Mouse (Mus musculus) kidney, postnatal 0 days (tissue): Measurements from ENCODE around the gene Aff1. TPM values are rescaled to one million over a fixed set of nuclear protein-coding genes. Genes with fewer than 3 reads are reported as not detected.
A peak's percentile ranks its signal among the peaks of the same experiment; 100 is the strongest.

Experiments used
- ATAC-seq: fragments of 200-750 bp; cut with Nextera tagmentation; replicated peaks from 2 replicates; pipeline ENCODE4 v1.8.0; 2017; ENCODE audit warnings: low read depth, moderate number of reproducible peaks, moderate TSS enrichment, moderate library complexity; ENCODE audit not compliant: low FRiP score
- DNase-seq: peaks from one replicate; pipeline ENCODE4 v3.0.0-alpha.2; 2016; ENCODE audit warnings: low spot score
- H3K27ac ChIP-seq: fragments of 300-500 bp; sonication (generic); 2 replicates; pipeline ENCODE4 v1.5.1; 2014; ENCODE audit warnings: mild to moderate bottlenecking
- H3K27me3 ChIP-seq: fragments of 300-500 bp; sonication (generic); 2 replicates; pipeline ENCODE4 v1.6.1; 2014; ENCODE audit warnings: low read length, mixed read lengths; ENCODE audit not compliant: insufficient read depth
- H3K36me3 ChIP-seq: fragments of 300-500 bp; sonication (generic); 2 replicates; pipeline ENCODE4 v1.6.1; 2014; ENCODE audit warnings: low read length, mixed read lengths; ENCODE audit not compliant: insufficient read depth
- H3K4me1 ChIP-seq: fragments of 300-500 bp; sonication (generic); replicated peaks from 2 replicates; pipeline ENCODE4 v1.6.1; 2014; ENCODE audit warnings: antibody characterized with exemption, low read length, mixed read lengths; ENCODE audit not compliant: insufficient read depth
- H3K4me2 ChIP-seq: fragments of 300-500 bp; sonication (generic); 2 replicates; pipeline ENCODE4 v1.6.1; 2014; ENCODE audit warnings: mild to moderate bottlenecking, low read length, moderate library complexity, mixed read lengths
- H3K4me3 ChIP-seq: fragments of 300-500 bp; sonication (generic); replicated peaks from 2 replicates; pipeline ENCODE4 v1.5.1; 2014; ENCODE audit warnings: low read depth, low read length
- H3K9ac ChIP-seq: fragments of 300-500 bp; sonication (generic); 2 replicates; pipeline ENCODE4 v1.6.1; 2014; ENCODE audit warnings: low read depth, low read length
- H3K9me3 ChIP-seq: fragments of 300-500 bp; sonication (generic); replicated peaks from 2 replicates; pipeline ENCODE4 v1.6.1; 2016; ENCODE audit warnings: low read length, inconsistent platforms, mixed read lengths
- CTCF ChIP-seq: IDR thresholded peaks from 2 replicates; pipeline ENCODE4 v1.5.1; 2016; ENCODE audit warnings: antibody characterized with exemption, low read depth, mild to moderate bottlenecking, moderate library complexity
- WGBS: fragments of 180-500 bp; shearing (Covaris S2); extraction: QIAGEN DNeasy Blood & Tissue Kit; methylation state at CpG from one replicate; pipeline ENCODE4 v1.1.7; 2014; 5-methylcytosine and 5-hydroxymethylcytosine counted together
- polyA plus RNA-seq: library from polyadenylated mRNA; unstranded; fragments of >200 nt; fragmentation: Nextera tagmentation; extraction: Ambion mirVana; gene quantifications from 2 replicates; pipeline ENCODE4 v1.2.1, GENCODE M21; 2015

Gene Aff1
- polyA plus RNA-seq, 1 experiment from 2014 or later: 14.3 TPM

DNA sequence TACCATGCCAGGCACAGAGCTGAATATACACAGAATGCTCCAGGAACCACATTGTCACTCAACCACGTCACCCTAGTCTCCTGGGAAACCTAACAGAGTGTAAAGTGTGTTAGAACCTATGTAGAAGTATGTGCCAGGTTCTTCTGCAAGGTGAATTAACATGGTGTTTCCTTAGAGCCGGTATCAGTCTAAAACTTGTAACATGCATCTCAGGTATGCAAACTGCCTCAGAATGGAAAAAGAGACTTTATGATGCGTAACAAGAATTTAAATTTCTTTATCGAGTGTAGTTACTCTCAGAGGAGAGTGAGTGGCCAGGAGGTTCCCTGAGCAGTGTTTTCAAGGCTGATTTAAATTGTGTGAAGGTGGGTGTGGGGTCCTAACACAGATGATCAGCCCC is 85.3 kb downstream of the Aff1 start:
- H3K4me2 ChIP-seq: peak overlapping the region; percentile 49
- no peaks in the 10 kb centered on the region for H3K36me3 ChIP-seq
- H3K27me3 ChIP-seq: no peaks in the 10 kb centered on the region
- DNase-seq (peak; percentile 69), ATAC-seq (no peak; the same call in 1 of the 2 replicates)
- H3K27ac ChIP-seq: peak overlapping the region; percentile 85
- H3K9me3 ChIP-seq: no peaks in the 10 kb centered on the region
- no peak overlapping the region for H3K4me3 ChIP-seq
- peaks cover 59% of the 10 kb centered on the region for H3K4me1 ChIP-seq
- H3K9ac ChIP-seq: no peak overlapping the region; the same call in 1 of the 2 replicates
- 35% methylated on average over 4 of the region's 4 CpGs for WGBS
- no peak for TF ChIP-seq CTCF

GRCm38 (mm10) chr5:103778314-103779117 is 86.3 kb downstream of the Aff1 start:
- H3K27ac ChIP-seq: peak overlapping the region; percentile 85
- H3K4me3 ChIP-seq: peak overlapping the region; percentile 15
- H3K36me3 ChIP-seq: no peaks in the 10 kb centered on the region
- 12% methylated on average over 17 of the region's 17 CpGs for WGBS
- ATAC-seq (peak; percentile 90), DNase-seq (peak; percentile 92)
- peak overlapping the region; percentile 49 for H3K4me2 ChIP-seq
- H3K9ac ChIP-seq: no peak overlapping the region; the same call in 1 of the 2 replicates
- no peak for TF ChIP-seq CTCF
- peaks cover 58% of the 10 kb centered on the region for H3K4me1 ChIP-seq
- H3K9me3 ChIP-seq: no peaks in the 10 kb centered on the region
- no peaks in the 10 kb centered on the region for H3K27me3 ChIP-seq

- H3K27ac ChIP-seq: peak overlapping the region; percentile 85
- no peak for DNase-seq
- 33% methylated on average over 10 of the region's 10 CpGs for WGBS
These were observed 87.7 kb downstream of the Aff1 start for GRCm38 (mm10) chr5:103779836-103780235.

GRCm38 (mm10) chr5:103780266-103780665 is 88.1 kb downstream of the Aff1 start:
- DNase-seq (no peak), ATAC-seq (no peak)
- peaks cover 10% of the 10 kb centered on the region; the same call in 1 of the 2 replicates for H3K36me3 ChIP-seq
- H3K4me2 ChIP-seq: no peak overlapping the region
- 35% methylated on average over 6 of the region's 6 CpGs for WGBS
- peaks cover 46% of the 10 kb centered on the region for H3K4me1 ChIP-seq
- H3K4me3 ChIP-seq: no peak overlapping the region
- H3K9ac ChIP-seq: no peak overlapping the region
- no peak for TF ChIP-seq CTCF
- H3K27me3 ChIP-seq: no peaks in the 10 kb centered on the region
- H3K9me3 ChIP-seq: no peaks in the 10 kb centered on the region
- peak overlapping the region; percentile 50; the same call in 1 of the 2 replicates for H3K27ac ChIP-seq

More at GRCm38 (mm10) chr5:103779836-103780235, 87.7 kb downstream of the Aff1 start:
- no peak for ATAC-seq
- Histone ChIP-seq H3K27me3 (no peaks in the 10 kb centered on the region), H3K36me3 (peaks cover 9% of the 10 kb centered on the region; the same call in 1 of the 2 replicates), H3K9me3 (no peaks in the 10 kb centered on the region), H3K4me3 (no peak overlapping the region), H3K4me2 (no peak overlapping the region), H3K9ac (no peak overlapping the region), H3K4me1 (peaks cover 50% of the 10 kb centered on the region)
- no peak for TF ChIP-seq CTCF

GRCm38 (mm10) chr5:103780836-103781235 is 88.7 kb downstream of the Aff1 start:
- no peaks in the 10 kb centered on the region for H3K27me3 ChIP-seq
- no peak overlapping the region for H3K4me2 ChIP-seq
- 0 out of 2 replicates have a peak overlapping the region, but pooled peaks have one; percentile 50 for H3K27ac ChIP-seq
- no peak overlapping the region for H3K9ac ChIP-seq
- DNase-seq: no peak
- H3K9me3 ChIP-seq: no peaks in the 10 kb centered on the region
- peaks cover 10% of the 10 kb centered on the region; the same call in 1 of the 2 replicates for H3K36me3 ChIP-seq
- no peak overlapping the region for H3K4me3 ChIP-seq
- no peak for TF ChIP-seq CTCF
- ATAC-seq: no peak
- 79% methylated on average over 6 of the region's 6 CpGs for WGBS
- H3K4me1 ChIP-seq: peaks cover 41% of the 10 kb centered on the region

- ATAC-seq: no peak
- H3K9me3 ChIP-seq: no peaks in the 10 kb centered on the region
- H3K4me2 ChIP-seq: peak overlapping the region; percentile 13; the same call in 1 of the 2 replicates
- TF ChIP-seq CTCF: no peak
- DNase-seq: no peak
- peaks cover 30% of the 10 kb centered on the region for H3K4me1 ChIP-seq
- H3K27me3 ChIP-seq: no peaks in the 10 kb centered on the region
- H3K4me3 ChIP-seq: no peak overlapping the region
- peaks cover 13% of the 10 kb centered on the region; the same call in 1 of the 2 replicates for H3K36me3 ChIP-seq
- H3K27ac ChIP-seq: peak overlapping the region; percentile 54
- WGBS: 49% methylated on average over 11 of the region's 11 CpGs
- no peak overlapping the region for H3K9ac ChIP-seq
These were observed 91.0 kb downstream of the Aff1 start for GRCm38 (mm10) chr5:103783086-103783668.
